ENCODE assay signal across 8 mouse cellular contexts in genomic region chr4:138884261-138884660, GRCm38 (mm10). TPM values are rescaled to one million over a fixed set of nuclear protein-coding genes. Genes with fewer than 3 reads are reported as not detected.
DNase-seq lines count a peak whose midpoint lies in the region; ATAC-seq and TF ChIP-seq lines count a peak whose summit lies in the region.

No protein-coding gene starts in this region.

- no peak for ATAC-seq in heart, postnatal 0 days (ENCODE audit: insufficient read depth, low read depth)

- no peak for TF ChIP-seq POLR2A in CH12.LX (IDR thresholded peaks at IDR 0.05; ENCODE audit: low read depth, low read length)

- TF ChIP-seq CTCF in CH12.LX (conservative IDR thresholded peaks at IDR 0.05 in 1 of 2, IDR thresholded peaks at IDR 0.05 in 1 of 2; ENCODE audit: low read depth in 2 of 2, low read length in 2 of 2): peak; percentile 41 to 97; a peak in 3 of 4 replicates
- TF ChIP-seq CTCF in heart, postnatal 0 days (IDR thresholded peaks at IDR 0.05; ENCODE audit: low read depth): peak; percentile 89

- H3K9ac ChIP-seq in CH12.LX (ENCODE audit: insufficient read depth, low read depth): no peak overlapping the region
- H3K9ac ChIP-seq in heart, postnatal 0 days (replicated peaks; ENCODE audit: low read depth, low read length): no peak overlapping the region

- peaks cover 50% of the 10 kb centered on the region for H3K27me3 ChIP-seq in CH12.LX (replicated peaks)
- H3K27me3 ChIP-seq in heart, postnatal 0 days (ENCODE audit: control insufficient read depth, insufficient read depth, low read length): peaks cover 16% of the 10 kb centered on the region; the same call in 1 of the 2 replicates

- in situ Hi-C loops in CH12.LX (cut with MboI; ENCODE audit: low pct_ligation_motif_present, low pct_unique_long_range_greater_than_20kb, low sequenced_read_pairs): no loop called here

- no peak for TF ChIP-seq EP300 in CH12.LX (IDR thresholded peaks at IDR 0.05; ENCODE audit: low read length)
- TF ChIP-seq EP300 in heart, postnatal 0 days (IDR thresholded peaks at IDR 0.05; ENCODE audit: low read depth): no peak

- no peak overlapping the region for H3K27ac ChIP-seq in CH12.LX (ENCODE audit: insufficient read depth, low read depth)
- H3K27ac ChIP-seq in heart, postnatal 0 days (ENCODE audit: low read depth): no peak overlapping the region

- no peaks in the 10 kb centered on the region for H3K36me3 ChIP-seq in CH12.LX (replicated peaks in 1 of 2; ENCODE audit: control insufficient read depth in 1 of 2, insufficient read depth in 1 of 2, low read length in 1 of 2)
- H3K36me3 ChIP-seq in heart, postnatal 0 days (replicated peaks; ENCODE audit: control insufficient read depth, insufficient read depth, low read length): no peaks in the 10 kb centered on the region

- dilution Hi-C loops in CH12.LX (cut with MboI; ENCODE audit: extremely low pct_ligation_motif_present, extremely low pct_unique_long_range_greater_than_20kb, low sequenced_read_pairs): no loop called here

- H3K79me2 ChIP-seq in CH12.LX (replicated peaks; ENCODE audit: control insufficient read depth, extremely low read depth, insufficient read depth, poor library complexity, severe bottlenecking): no peaks in the 10 kb centered on the region

- no peak overlapping the region for H3K4me2 ChIP-seq in CH12.LX (ENCODE audit: insufficient read depth, low read depth, poor library complexity, severe bottlenecking)
- no peak overlapping the region for H3K4me2 ChIP-seq in heart, postnatal 0 days (ENCODE audit: low read depth, low read length)

- no peak overlapping the region for H3K4me3 ChIP-seq in CH12.LX (replicated peaks in 1 of 3; ENCODE audit: low read depth in 2 of 3, low read length in 2 of 3, poor library complexity in 1 of 3)
- H3K4me3 ChIP-seq in heart, postnatal 0 days (ENCODE audit: low read depth, low read length): no peak overlapping the region

- H3K9me3 ChIP-seq in CH12.LX (replicated peaks; ENCODE audit: low read length): no peaks in the 10 kb centered on the region
- no peaks in the 10 kb centered on the region for H3K9me3 ChIP-seq in heart, postnatal 0 days (replicated peaks; ENCODE audit: control insufficient read depth, low read length)

- no peaks in the 10 kb centered on the region for H3K4me1 ChIP-seq in CH12.LX (ENCODE audit: control insufficient read depth in 1 of 2, insufficient read depth in 2 of 2)
- H3K4me1 ChIP-seq in heart, postnatal 0 days (ENCODE audit: control insufficient read depth, insufficient read depth): no peaks in the 10 kb centered on the region

- DNase-seq in CH12.LX (ENCODE audit: extremely low read depth): peak; percentile 88
- DNase-seq in adrenal gland, adult 8-10 months: peak; percentile 71
- DNase-seq in embryo, embryonic 10.5 days (ENCODE audit: low spot score): peak; percentile 92
- DNase-seq in heart, postnatal 0 days (ENCODE audit: low spot score): peak; percentile 40
- DNase-seq in layer of hippocampus, adult 8-10 months (ENCODE audit: low spot score in 2 of 2): peak; percentile 71 to 91
- peak; percentile 82 for DNase-seq in lung, postnatal 25 days (ENCODE audit: low spot score)
- DNase-seq in right cerebral cortex, adult 2 months (ENCODE audit: low spot score in 2 of 2): peak; percentile 94
- DNase-seq in urinary bladder, postnatal 14 days (ENCODE audit: low spot score): peak; percentile 91

- peak; percentile 94 for TF ChIP-seq RAD21 in CH12.LX (IDR thresholded peaks at IDR 0.05; ENCODE audit: low read depth, low read length)

- WGBS in heart, postnatal 0 days: 14% methylated on average over 6 of the region's 6 CpGs

TF ChIP-seq in CH12.LX, 34 proteins besides CTCF, POLR2A, EP300 and RAD21:
- TF ChIP-seq ZNF384 (IDR thresholded peaks at IDR 0.05; ENCODE audit: low read depth, low read length) (peak; percentile 59), MAX (IDR thresholded peaks at IDR 0.05; ENCODE audit: low read length) (peak; percentile 20; the same call in 1 of the 2 replicates), ELF1 (IDR thresholded peaks at IDR 0.05; ENCODE audit: low read depth, low read length) (peak; percentile 49; the same call in 1 of the 2 replicates), ZC3H11A (IDR thresholded peaks at IDR 0.05; ENCODE audit: low read depth, low read length) (peak; percentile 10; the same call in 1 of the 2 replicates), NELFE (IDR thresholded peaks at IDR 0.05; ENCODE audit: low read depth, low read length) (0 out of 2 replicates have a peak, but pooled peaks have one; percentile 29), MYC (IDR thresholded peaks at IDR 0.05; ENCODE audit: low read depth, low read length) (0 out of 2 replicates have a peak, but pooled peaks have one; percentile 46), BHLHE40 (IDR thresholded peaks at IDR 0.05; ENCODE audit: low read depth, low read length) (peak; percentile 51), MXI1 (IDR thresholded peaks at IDR 0.05; ENCODE audit: low read depth, low read length) (no peak), SMC3 (IDR thresholded peaks at IDR 0.05; ENCODE audit: low read depth, low read length) (peak; percentile 80), KAT2A (IDR thresholded peaks at IDR 0.05; ENCODE audit: insufficient replicate concordance, low read length) (no peak)
TF ChIP-seq in CH12.LX: peak in this region for 8.

RNA-seq across cellular contexts. Expression of gene Pla2g2e, which starts 6.5 kb away (rescaled TPM):
- total RNA-seq in CH12.LX (2012; rRNA removed): 0.30 and 0.50 TPM in 2 replicates
- not detected in 2 replicates for total RNA-seq in CH12.LX (2014; rRNA removed)
- not detected in 2 replicates for polyA plus RNA-seq in CH12.LX (2012; ENCODE audit: insufficient read length, low read depth)
- total RNA-seq in adrenal gland, adult 8-10 months (2022): 1 to 10 TPM in 2 of 4 experiments, under 1 TPM in 2; 0.46 to 2.9 (median 0.86) TPM
- total RNA-seq in heart, postnatal 0 days (2014; rRNA removed; ENCODE audit: low replicate concordance): not detected in 2 replicates
- 0.15 and 0.30 TPM in 2 replicates for polyA plus RNA-seq in heart, postnatal 0 days (2015; fragmentation: Nextera tagmentation; extraction: Ambion mirVana)
- total RNA-seq in layer of hippocampus, adult 8-10 months (2022): not detected

RNA-seq across cellular contexts. Expression of gene Gm13030, which starts 10.5 kb away (rescaled TPM):
- not detected in 2 replicates for total RNA-seq in CH12.LX (2012; rRNA removed)
- total RNA-seq in CH12.LX (2014; rRNA removed): not detected in 2 replicates
- polyA plus RNA-seq in CH12.LX (2012; ENCODE audit: insufficient read length, low read depth): not detected in 2 replicates
- total RNA-seq in adrenal gland, adult 8-10 months (2022): not detected
- total RNA-seq in heart, postnatal 0 days (2014; rRNA removed; ENCODE audit: low replicate concordance): not detected in 2 replicates
- not detected in 2 replicates for polyA plus RNA-seq in heart, postnatal 0 days (2015; fragmentation: Nextera tagmentation; extraction: Ambion mirVana)
- not detected for total RNA-seq in layer of hippocampus, adult 8-10 months (2022)

RNA-seq across cellular contexts. Expression of gene Pla2g5, which starts 21.0 kb away (rescaled TPM):
- 0.29 and 0.68 TPM in 2 replicates for total RNA-seq in CH12.LX (2012; rRNA removed)
- not detected in 2 replicates for total RNA-seq in CH12.LX (2014; rRNA removed)
- polyA plus RNA-seq in CH12.LX (2012; ENCODE audit: insufficient read length, low read depth): 0.25 and 0.53 TPM in 2 replicates
- 10 to 100 TPM; 13.3 to 43.8 (median 24.8) TPM for total RNA-seq in adrenal gland, adult 8-10 months (2022)
- total RNA-seq in heart, postnatal 0 days (2014; rRNA removed; ENCODE audit: low replicate concordance): 1.6 and 9.2 TPM in 2 replicates
- 4.7 and 6.2 TPM in 2 replicates for polyA plus RNA-seq in heart, postnatal 0 days (2015; fragmentation: Nextera tagmentation; extraction: Ambion mirVana)
- total RNA-seq in layer of hippocampus, adult 8-10 months (2022): 1 to 10 TPM in 2 of 4 experiments, under 1 TPM in 2; 0.94 to 3.0 (median 1.6) TPM

RNA-seq across cellular contexts. Expression of gene Otud3, which starts 29.5 kb away (rescaled TPM):
- total RNA-seq in CH12.LX (2012; rRNA removed): 5.5 and 6.3 TPM in 2 replicates
- total RNA-seq in CH12.LX (2014; rRNA removed): 2.8 and 3.2 TPM in 2 replicates
- 5.4 TPM in 2 replicates for polyA plus RNA-seq in CH12.LX (2012; ENCODE audit: insufficient read length, low read depth)
- total RNA-seq in adrenal gland, adult 8-10 months (2022): 10 to 100 TPM; 10.6 to 11.7 (median 11.3) TPM
- total RNA-seq in heart, postnatal 0 days (2014; rRNA removed; ENCODE audit: low replicate concordance): 5.8 and 12.4 TPM in 2 replicates
- 3.5 and 4.1 TPM in 2 replicates for polyA plus RNA-seq in heart, postnatal 0 days (2015; fragmentation: Nextera tagmentation; extraction: Ambion mirVana)
- 10 to 100 TPM; 10.2 to 13.0 (median 12.3) TPM for total RNA-seq in layer of hippocampus, adult 8-10 months (2022)

Comparison
In these comparisons a context has a peak if more than half of its experiments do, and no peak if none do; other contexts are left out.
1. DNase-seq: peak in every context shown above with its lines; median percentile 94 in right cerebral cortex, adult 2 months; 92 in embryo, embryonic 10.5 days; 91 in urinary bladder, postnatal 14 days; 88 in CH12.LX; 82 in lung, postnatal 25 days; 81 in layer of hippocampus, adult 8-10 months; 71 in adrenal gland, adult 8-10 months; 40 in heart, postnatal 0 days.